Mouse (Mus musculus) cerebellum, postnatal 10 days (tissue): Measurements from ENCODE around the gene Atf7ip2.
"Not testable (repeated sequence)": the region's sequence is repeated elsewhere in the genome, so short reads cannot be mapped to it uniquely, and the experiment has no call there.

Source experiments
- DNase-seq, 2 experiments: peaks; one replicate each; pipeline ENCODE4 v3.0.0; 2021; ENCODE audit warnings: mixed read lengths in 2 of 2

Gene Atf7ip2

GRCm38 (mm10) chr16:10192679-10193506, at the start of gene Atf7ip2:
Gene Atf7ip2, plus strand, starts transcription at chr16:10192712.
- peak; percentile 99 for DNase-seq

GRCm38 (mm10) chr16:10143166-10143565, 49.3 kb upstream of the Atf7ip2 start:
- DNase-seq: no peak

GRCm38 (mm10) chr16:10147401-10147800, 45.1 kb upstream of the Atf7ip2 start:
- DNase-seq: no peak

GRCm38 (mm10) chr16:10169123-10169905, 23.2 kb upstream of the Atf7ip2 start:
- DNase-seq: no peak

GRCm38 (mm10) chr16:10170005-10170404, 22.5 kb upstream of the Atf7ip2 start, which contains the start of gene Rpl39l:
Gene Rpl39l, plus strand, starts transcription at chr16:10170226.
- no peak for DNase-seq

GRCm38 (mm10) chr16:10171276-10171675, 21.2 kb upstream of the Atf7ip2 start:
- DNase-seq: no peak

GRCm38 (mm10) chr16:10172179-10172820, 20.2 kb upstream of the Atf7ip2 start:
- no peak for DNase-seq

- not testable (repeated sequence) for DNase-seq
Observed at GRCm38 (mm10) chr16:10187461-10187860, 5.1 kb upstream of the Atf7ip2 start.

- DNase-seq: peak in 1 of 2 experiments; percentile 2
Observed at GRCm38 (mm10) chr16:10208777-10209176, 16.3 kb downstream of the Atf7ip2 start.

GRCm38 (mm10) chr16:10216366-10216765, 23.9 kb downstream of the Atf7ip2 start:
- not testable (repeated sequence) for DNase-seq

- DNase-seq: not testable (repeated sequence)
Observed at GRCm38 (mm10) chr16:10217020-10217419, 24.5 kb downstream of the Atf7ip2 start.

GRCm38 (mm10) chr16:10227361-10227760, 34.8 kb downstream of the Atf7ip2 start:
- no peak for DNase-seq

- peak; percentile 44 to 53 for DNase-seq
Observed at GRCm38 (mm10) chr16:10236601-10237000, 44.1 kb downstream of the Atf7ip2 start.

- peak in 1 of 2 experiments; percentile 23 for DNase-seq
Observed at GRCm38 (mm10) chr16:10253993-10254392, 61.5 kb downstream of the Atf7ip2 start.

GRCm38 (mm10) chr16:10272256-10272655, 79.7 kb downstream of the Atf7ip2 start:
- DNase-seq: peak; percentile 80 to 85

GRCm38 (mm10) chr16:10274465-10274864, 82.0 kb downstream of the Atf7ip2 start:
- peak; percentile 17 to 21 for DNase-seq

- not testable (repeated sequence) for DNase-seq
Observed at GRCm38 (mm10) chr16:10276778-10277177, 84.3 kb downstream of the Atf7ip2 start.

GRCm38 (mm10) chr16:10280286-10280951, 87.9 kb downstream of the Atf7ip2 start:
- peak; percentile 94 to 97 for DNase-seq

- no peak for DNase-seq
Observed at GRCm38 (mm10) chr16:10281890-10282289, 89.4 kb downstream of the Atf7ip2 start.

- DNase-seq: no peak
Observed at GRCm38 (mm10) chr16:10286513-10287268, 94.2 kb downstream of the Atf7ip2 start.

- DNase-seq: no peak
Observed at GRCm38 (mm10) chr16:10288115-10288514, 95.6 kb downstream of the Atf7ip2 start.
